Mouse (Mus musculus): ENCODE measurements around the gene Serpina1b. TPM values are rescaled to one million over a fixed set of nuclear protein-coding genes. Genes with fewer than 3 reads are reported as not detected.
"Not testable (repeated sequence)": the region's sequence is repeated elsewhere in the genome, so short reads cannot be mapped to it uniquely, and the experiment has no call there.

Gene Serpina1b
- total RNA-seq, 2 experiments from 2014 or later, result not detected

GRCm38 (mm10) chr12:103705547-103705946 lies 124.6 kb downstream of the Serpina1b start:
- no peak for DNase-seq
- intact Hi-C loops (cut with DNase I), result no loop called here

- DNase-seq, result no peak
- intact Hi-C loops (cut with DNase I), result no loop called here
Measured at GRCm38 (mm10) chr12:103700144-103700750, 129.9 kb downstream of the Serpina1b start.

DNA sequence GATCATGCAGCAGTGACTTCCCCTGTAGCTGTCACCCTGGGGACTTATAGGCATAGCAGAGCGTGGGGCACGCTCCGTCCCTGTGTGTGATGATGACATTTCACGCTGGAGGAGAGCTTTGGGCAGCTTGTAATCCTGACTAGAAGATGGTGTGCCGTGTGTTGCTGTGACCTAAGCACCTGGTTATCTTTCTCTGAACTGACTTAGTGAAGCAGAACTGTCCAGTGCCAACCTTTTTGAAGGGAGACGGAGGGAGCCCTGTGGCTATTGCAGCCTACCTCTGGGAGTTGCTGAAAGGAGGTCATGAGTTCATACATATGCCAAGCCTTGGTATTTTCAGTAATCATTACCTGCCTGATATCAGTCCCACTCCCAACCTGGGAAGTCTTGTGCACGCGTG lies 134.7 kb downstream of the Serpina1b start, which contains the start of gene Serpina1f:
Gene Serpina1f, minus strand, starts transcription at position 101 of the 400 bp plus-strand sequence.
- intact Hi-C loops (cut with DNase I), result no loop called here
- DNase-seq, result no peak

GRCm38 (mm10) chr12:103688221-103688814 lies 141.9 kb downstream of the Serpina1b start:
- intact Hi-C loops (cut with DNase I), result no loop called here
- peak; percentile 15 for DNase-seq

DNA sequence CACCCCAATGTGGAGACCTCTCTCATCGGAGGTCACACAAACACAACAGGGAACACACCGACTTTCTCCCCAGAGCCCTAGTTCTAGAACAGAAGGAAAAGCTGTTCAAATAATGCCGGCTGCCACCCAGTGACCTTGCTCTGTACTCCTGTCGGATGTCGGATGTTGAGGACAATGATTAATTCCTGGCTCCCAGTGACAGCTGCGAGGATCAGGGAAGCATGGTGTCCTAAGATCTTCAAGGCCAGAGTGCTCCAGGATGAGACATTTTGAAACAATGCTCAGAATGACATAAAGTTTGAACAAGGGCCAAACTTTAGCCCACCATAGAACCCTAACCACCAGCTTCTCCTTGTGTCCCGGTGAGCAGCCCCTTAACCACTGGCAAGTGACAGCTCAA lies 143.2 kb downstream of the Serpina1b start:
- DNase-seq, result no peak
- intact Hi-C loops (cut with DNase I), result no loop called here

GRCm38 (mm10) chr12:103686050-103686449 lies 144.1 kb downstream of the Serpina1b start:
- intact Hi-C loops (cut with DNase I), result no loop called here
- no peak for DNase-seq

- DNase-seq, result no peak
- intact Hi-C loops (cut with DNase I), result no loop called here
Measured at GRCm38 (mm10) chr12:103685386-103685785, 144.8 kb downstream of the Serpina1b start.

GRCm38 (mm10) chr12:103683775-103684174 lies 146.4 kb downstream of the Serpina1b start:
- intact Hi-C loops (cut with DNase I), result no loop called here
- DNase-seq, result no peak

DNA sequence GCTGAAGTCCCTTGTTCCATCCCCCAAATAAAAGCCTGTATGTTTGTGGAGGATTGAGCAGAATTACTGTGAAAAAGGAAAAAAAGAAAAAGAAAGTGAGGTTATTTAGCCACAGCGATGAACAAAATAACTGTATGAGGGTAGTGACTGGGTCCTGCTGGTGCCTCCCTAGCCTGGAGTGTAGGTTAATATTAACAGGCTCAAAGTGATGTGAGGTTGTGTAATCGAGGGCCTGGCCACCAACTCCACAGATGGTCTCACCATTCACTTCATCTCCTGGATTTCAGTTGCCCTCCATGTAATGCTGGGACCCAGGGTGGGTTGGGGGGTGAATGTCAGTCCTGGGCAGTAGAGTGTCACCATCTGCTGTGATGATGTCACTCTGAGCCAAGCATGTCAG lies 148.4 kb downstream of the Serpina1b start:
- intact Hi-C loops (cut with DNase I), result no loop called here
- DNase-seq, result no peak

DNA sequence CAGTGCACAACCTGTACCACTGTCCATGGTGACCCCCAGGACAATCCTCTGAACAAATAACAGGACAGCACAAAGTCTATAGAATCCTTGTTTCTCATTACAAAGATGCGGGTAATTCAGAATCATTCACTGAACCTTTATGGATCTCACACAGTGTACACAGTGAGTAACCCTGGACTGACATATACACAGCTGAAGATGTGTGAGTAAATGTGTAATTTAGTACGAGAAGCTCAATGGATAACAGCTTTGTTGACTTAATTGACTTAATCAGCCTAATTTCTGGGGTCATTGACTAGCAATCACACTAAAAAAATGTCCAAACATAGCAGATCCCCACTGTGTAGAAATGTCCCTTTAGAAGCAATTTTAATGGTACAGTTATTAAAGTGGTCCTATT lies 149.0 kb downstream of the Serpina1b start:
- intact Hi-C loops (cut with DNase I), result no loop called here
- no peak for DNase-seq

DNA sequence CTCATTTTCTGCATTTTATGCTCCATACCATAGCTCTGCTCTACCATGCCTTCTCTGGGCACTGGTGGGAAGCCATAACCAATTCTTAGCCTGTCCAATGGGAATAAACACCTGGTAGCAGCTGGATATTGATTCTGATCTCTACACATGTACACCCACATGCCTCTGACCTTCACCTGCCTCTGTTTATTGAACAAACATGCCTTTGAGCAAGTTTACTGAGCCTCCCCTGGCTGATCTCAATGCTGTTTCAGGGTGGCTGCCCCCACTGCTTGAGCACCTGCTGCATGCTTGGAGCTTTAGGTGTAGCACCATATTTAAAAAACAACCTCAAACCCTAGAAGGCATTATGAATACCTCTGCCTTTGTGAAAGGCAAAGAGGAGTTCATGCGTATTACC lies 150.3 kb downstream of the Serpina1b start:
- DNase-seq; intact Hi-C loops (cut with DNase I): not testable (repeated sequence)

Other genes with a start within 250 kb of the Serpina1b start
- not detected for gene Serpina10, start 198.9 kb downstream of the Serpina1b start, total RNA-seq (2021)
- gene Serpina6, start 173.2 kb downstream of the Serpina1b start, total RNA-seq (2021), result not detected
- not detected for gene Serpina16, start 154.2 kb downstream of the Serpina1b start, total RNA-seq (2021)
- not detected for gene Serpina1f, start 134.8 kb downstream of the Serpina1b start, total RNA-seq (2021)
- gene Serpina1d, start 56.8 kb downstream of the Serpina1b start, total RNA-seq (2021), result not detected
- not detected for gene Serpina1a, start 33.2 kb upstream of the Serpina1b start, total RNA-seq (2021)
- gene Serpina1c, start 74.5 kb upstream of the Serpina1b start, total RNA-seq (2021), result not detected
- gene Serpina1e, start 128.6 kb upstream of the Serpina1b start, total RNA-seq (2021), result not detected
- not detected for gene Serpina11, start 159.6 kb upstream of the Serpina1b start, total RNA-seq (2021)
- under 1 TPM in 1 of 2 experiments, not detected in 1; 0.22 TPM for gene Serpina9, start 183.4 kb upstream of the Serpina1b start, total RNA-seq (2021)
- not detected for gene Serpina12, start 214.1 kb upstream of the Serpina1b start, total RNA-seq (2021)